8 mouse cellular contexts compared by ENCODE assay signal in the genomic region with DNA sequence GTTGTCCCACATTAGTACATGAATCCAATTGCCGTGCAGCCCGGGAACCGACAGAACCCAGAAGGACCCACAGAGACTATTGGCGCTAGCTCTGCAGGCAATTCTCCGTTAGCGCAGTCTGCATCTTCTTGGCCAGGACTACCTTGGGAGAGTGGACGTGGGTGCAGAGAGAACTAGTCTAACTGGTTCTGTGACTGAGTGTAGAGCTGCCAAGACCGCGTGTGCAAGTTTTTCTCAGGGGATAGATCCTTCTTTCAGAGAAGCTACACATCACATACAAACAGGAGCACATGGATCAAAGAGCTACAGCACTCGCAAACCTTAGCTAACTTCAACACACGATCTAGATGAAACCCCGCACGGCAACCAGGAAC. TPM values are rescaled to one million over a fixed set of nuclear protein-coding genes. Genes with fewer than 3 reads are reported as not detected.
A peak's percentile ranks its signal among the peaks of the same experiment; 100 is the strongest.
DNase-seq lines count a peak whose midpoint lies in the region; ATAC-seq and TF ChIP-seq lines count a peak whose summit lies in the region.

No protein-coding gene starts in this region.

- H3K9ac ChIP-seq in forebrain, postnatal 0 days, result peak overlapping the region; percentile 62
- peak overlapping the region; percentile 63 for H3K9ac ChIP-seq in limb, embryonic 14.5 days (ENCODE audit: low read depth, low read length, severe bottlenecking)
- H3K9ac ChIP-seq in midbrain, embryonic 14.5 days (replicated peaks; ENCODE audit: low read length), result peak overlapping the region; percentile 66

- no peak for TF ChIP-seq POLR2A in limb, embryonic 14.5 days (IDR thresholded peaks at IDR 0.05; ENCODE audit: borderline replicate concordance, extremely low read depth, insufficient read depth, insufficient read length)

- peak overlapping the region; percentile 78 for H3K27ac ChIP-seq in forebrain, postnatal 0 days (ENCODE audit: low read depth, low read length)
- H3K27ac ChIP-seq in limb, embryonic 14.5 days (replicated peaks; ENCODE audit: low read depth, low read length), result peak overlapping the region; percentile 65; the same call in 1 of the 2 replicates
- peak overlapping the region; percentile 71 for H3K27ac ChIP-seq in midbrain, embryonic 14.5 days (replicated peaks; ENCODE audit: low read depth, low read length)

- peak; percentile 50 for ATAC-seq in forebrain, postnatal 0 days
- ATAC-seq in limb, embryonic 14.5 days (ENCODE audit: low FRiP score, low read depth), result peak; percentile 62
- ATAC-seq in midbrain, embryonic 14.5 days (ENCODE audit: low FRiP score, low TSS enrichment), result no peak

- no peaks in the 10 kb centered on the region for H3K9me3 ChIP-seq in forebrain, postnatal 0 days (ENCODE audit: low read length)
- H3K9me3 ChIP-seq in limb, embryonic 14.5 days (ENCODE audit: control insufficient read depth, low read length), result no peaks in the 10 kb centered on the region
- H3K9me3 ChIP-seq in midbrain, embryonic 14.5 days (ENCODE audit: control insufficient read depth, low read length), result no peaks in the 10 kb centered on the region

- peak overlapping the region; percentile 63 for H3K4me3 ChIP-seq in forebrain, postnatal 0 days (ENCODE audit: low read depth, low read length)
- H3K4me3 ChIP-seq in limb, embryonic 14.5 days (replicated peaks; ENCODE audit: low read length), result peak overlapping the region; percentile 63
- H3K4me3 ChIP-seq in midbrain, embryonic 14.5 days (replicated peaks; ENCODE audit: low read depth, low read length), result peak overlapping the region; percentile 69

- peak; percentile 26 for DNase-seq in layer of hippocampus, adult 9-11 months
- no peak for DNase-seq in layer of hippocampus, postnatal 14 days (ENCODE audit: low spot score in 2 of 2)
- peak; percentile 25 for DNase-seq in c-Kit-positive CD71-positive TER-119-negative erythroid progenitor cells, embryonic 14.5 days (ENCODE audit: low read depth)
- no peak for DNase-seq in forebrain, postnatal 0 days
- peak; percentile 38 for DNase-seq in limb, embryonic 14.5 days (ENCODE audit: low spot score)
- DNase-seq in midbrain, embryonic 14.5 days, result no peak
- DNase-seq in natural killer cell, adult 2 months (ENCODE audit: low spot score in 2 of 2), result no peak
- no peak for DNase-seq in spleen, adult 18-20 months

- H3K4me2 ChIP-seq in forebrain, postnatal 0 days (ENCODE audit: low read depth), result peak overlapping the region; percentile 83
- H3K4me2 ChIP-seq in limb, embryonic 14.5 days (replicated peaks; ENCODE audit: low read depth, low read length, severe bottlenecking), result peak overlapping the region; percentile 83
- peak overlapping the region; percentile 59 for H3K4me2 ChIP-seq in midbrain, embryonic 14.5 days (ENCODE audit: low read length)

- no peaks in the 10 kb centered on the region for H3K36me3 ChIP-seq in forebrain, postnatal 0 days (ENCODE audit: insufficient read depth)
- no peaks in the 10 kb centered on the region for H3K36me3 ChIP-seq in limb, embryonic 14.5 days (ENCODE audit: control insufficient read depth, insufficient read depth, low read length)
- H3K36me3 ChIP-seq in midbrain, embryonic 14.5 days (ENCODE audit: control insufficient read depth, insufficient read depth, low read length), result no peaks in the 10 kb centered on the region

- H3K4me1 ChIP-seq in forebrain, postnatal 0 days (ENCODE audit: insufficient read depth), result peaks cover 8% of the 10 kb centered on the region; the same call in 1 of the 2 replicates
- H3K4me1 ChIP-seq in limb, embryonic 14.5 days (ENCODE audit: control insufficient read depth, insufficient read depth, low read length), result peaks cover 4% of the 10 kb centered on the region
- H3K4me1 ChIP-seq in midbrain, embryonic 14.5 days (ENCODE audit: control insufficient read depth, insufficient read depth, low read length), result peaks cover 11% of the 10 kb centered on the region; the same call in 1 of the 2 replicates

- H3K27me3 ChIP-seq in forebrain, postnatal 0 days (ENCODE audit: insufficient read depth, low read length), result no peaks in the 10 kb centered on the region
- H3K27me3 ChIP-seq in limb, embryonic 14.5 days (ENCODE audit: control insufficient read depth, insufficient read depth, low read length), result no peaks in the 10 kb centered on the region
- H3K27me3 ChIP-seq in midbrain, embryonic 14.5 days (ENCODE audit: control insufficient read depth, insufficient read depth, low read length), result no peaks in the 10 kb centered on the region

- 2% methylated on average over 13 of the region's 13 CpGs for WGBS in forebrain, postnatal 0 days
- under 1% methylated on average over 13 of the region's 13 CpGs for whole genome bisulfite sequencing in limb, embryonic 14.5 days
- 3% methylated on average over 13 of the region's 13 CpGs for WGBS in midbrain, embryonic 14.5 days

- TF ChIP-seq CTCF in forebrain, postnatal 0 days (IDR thresholded peaks at IDR 0.05; ENCODE audit: low read depth), result no peak

RNA-seq across cellular contexts. Expression of gene Kyat1, which starts 0.4 kb away (rescaled TPM):
- 10 to 100 TPM; 19.7 to 22.4 TPM for total RNA-seq in layer of hippocampus, postnatal 14 days (2021)
- total RNA-seq in forebrain, postnatal 0 days (2014; rRNA removed), result 18.3 and 22.6 TPM in 2 replicates
- 14.7 and 15.7 TPM in 2 replicates for polyA plus RNA-seq in forebrain, postnatal 0 days (2015; fragmentation: Nextera tagmentation; extraction: Ambion mirVana)
- polyA plus RNA-seq in limb, embryonic 14.5 days (2012; rRNA removed), result 24.5 and 30.3 TPM in 2 replicates
- polyA plus RNA-seq in limb, embryonic 14.5 days (2014; fragmentation: Nextera tagmentation; extraction: Ambion mirVana), result 10.2 and 10.3 TPM in 2 replicates
- polyA plus RNA-seq in midbrain, embryonic 14.5 days (2014; fragmentation: Nextera tagmentation; extraction: Ambion mirVana), result 15.3 and 17.1 TPM in 2 replicates

RNA-seq across cellular contexts. Expression of gene Spout1, which starts 27.0 kb away (rescaled TPM):
- total RNA-seq in layer of hippocampus, postnatal 14 days (2021), result 10 to 100 TPM; 30.8 to 34.4 TPM
- 36.1 and 40.1 TPM in 2 replicates for total RNA-seq in forebrain, postnatal 0 days (2014; rRNA removed)
- polyA plus RNA-seq in forebrain, postnatal 0 days (2015; fragmentation: Nextera tagmentation; extraction: Ambion mirVana), result 50.3 and 53.5 TPM in 2 replicates
- 69.1 and 73.7 TPM in 2 replicates for polyA plus RNA-seq in limb, embryonic 14.5 days (2012; rRNA removed)
- polyA plus RNA-seq in limb, embryonic 14.5 days (2014; fragmentation: Nextera tagmentation; extraction: Ambion mirVana), result 75.6 and 79.9 TPM in 2 replicates
- 52.8 and 54.8 TPM in 2 replicates for polyA plus RNA-seq in midbrain, embryonic 14.5 days (2014; fragmentation: Nextera tagmentation; extraction: Ambion mirVana)

RNA-seq across cellular contexts. Expression of gene Lrrc8a, which starts 32.3 kb away (rescaled TPM):
- total RNA-seq in layer of hippocampus, postnatal 14 days (2021), result 10 to 100 TPM; 66.5 to 72.5 TPM
- total RNA-seq in forebrain, postnatal 0 days (2014; rRNA removed), result 32.3 and 44.5 TPM in 2 replicates
- polyA plus RNA-seq in forebrain, postnatal 0 days (2015; fragmentation: Nextera tagmentation; extraction: Ambion mirVana), result 48.0 and 55.3 TPM in 2 replicates
- 18.8 and 26.3 TPM in 2 replicates for polyA plus RNA-seq in limb, embryonic 14.5 days (2012; rRNA removed)
- polyA plus RNA-seq in limb, embryonic 14.5 days (2014; fragmentation: Nextera tagmentation; extraction: Ambion mirVana), result 47.2 and 53.8 TPM in 2 replicates
- polyA plus RNA-seq in midbrain, embryonic 14.5 days (2014; fragmentation: Nextera tagmentation; extraction: Ambion mirVana), result 66.0 and 70.9 TPM in 2 replicates

RNA-seq across cellular contexts. Expression of gene Endog, which starts 33.9 kb away (rescaled TPM):
- total RNA-seq in layer of hippocampus, postnatal 14 days (2021), result 10 to 100 TPM; 21.7 to 24.4 TPM
- 31.8 and 37.1 TPM in 2 replicates for total RNA-seq in forebrain, postnatal 0 days (2014; rRNA removed)
- polyA plus RNA-seq in forebrain, postnatal 0 days (2015; fragmentation: Nextera tagmentation; extraction: Ambion mirVana), result 29.0 and 31.1 TPM in 2 replicates
- polyA plus RNA-seq in limb, embryonic 14.5 days (2012; rRNA removed), result 18.5 and 24.7 TPM in 2 replicates
- polyA plus RNA-seq in limb, embryonic 14.5 days (2014; fragmentation: Nextera tagmentation; extraction: Ambion mirVana), result 20.9 and 22.6 TPM in 2 replicates
- 23.2 and 28.1 TPM in 2 replicates for polyA plus RNA-seq in midbrain, embryonic 14.5 days (2014; fragmentation: Nextera tagmentation; extraction: Ambion mirVana)

RNA-seq across cellular contexts. Expression of gene Gm28035, which starts 35.1 kb away (rescaled TPM):
- 1 to 10 TPM; 6.7 to 7.3 TPM for total RNA-seq in layer of hippocampus, postnatal 14 days (2021)
- 4.2 and 5.1 TPM in 2 replicates for total RNA-seq in forebrain, postnatal 0 days (2014; rRNA removed)
- polyA plus RNA-seq in forebrain, postnatal 0 days (2015; fragmentation: Nextera tagmentation; extraction: Ambion mirVana), result 0.13 and 0.16 TPM in 2 replicates
- 3.8 and 6.0 TPM in 2 replicates for polyA plus RNA-seq in limb, embryonic 14.5 days (2012; rRNA removed)
- 0.11 and 0.23 TPM in 2 replicates for polyA plus RNA-seq in limb, embryonic 14.5 days (2014; fragmentation: Nextera tagmentation; extraction: Ambion mirVana)
- polyA plus RNA-seq in midbrain, embryonic 14.5 days (2014; fragmentation: Nextera tagmentation; extraction: Ambion mirVana), result 0.25 TPM in 1 of 2 replicates, not detected in the other

Comparison
In these comparisons a context has a peak if more than half of its experiments do, and no peak if none do; other contexts are left out.
1. DNase-seq: peak in layer of hippocampus, adult 9-11 months (single experiment), c-Kit-positive CD71-positive TER-119-negative erythroid progenitor cells, embryonic 14.5 days (single experiment) and limb, embryonic 14.5 days (single experiment); none in layer of hippocampus, postnatal 14 days (0 of 2), forebrain, postnatal 0 days (single experiment), midbrain, embryonic 14.5 days (single experiment), natural killer cell, adult 2 months (0 of 2) and spleen, adult 18-20 months (0 of 2).
2. Peak in every context shown above with its lines, with median percentiles within 50 percentile points of each other: H3K27ac ChIP-seq, H3K4me2 ChIP-seq, H3K4me3 ChIP-seq and H3K9ac ChIP-seq.